Mouse (Mus musculus) myocyte (in vitro differentiated cells): ENCODE measurements around the gene Zfp644.

ENCODE experiments used
- MYOD1 ChIP-seq, 3 experiments: IDR thresholded peaks; one replicate each; pipeline ENCODE4 v1.6.1; 2011; ENCODE audit warnings: control low read depth in 2 of 3, low read depth in 2 of 3, mild to moderate bottlenecking in 2 of 3, moderate library complexity in 1 of 3; ENCODE audit not compliant: insufficient read length in 2 of 3, control insufficient read depth in 1 of 3
- MYOG ChIP-seq, 3 experiments: IDR thresholded peaks; one replicate each; pipeline ENCODE4 v1.6.1; 2011; ENCODE audit warnings: control low read depth in 2 of 3, low read depth in 2 of 3, mild to moderate bottlenecking in 2 of 3; ENCODE audit not compliant: insufficient read length in 2 of 3, control insufficient read depth in 1 of 3, insufficient read depth in 1 of 3
- POLR2A ChIP-seq: IDR thresholded peaks from one replicate; pipeline ENCODE4 v1.6.1; 2011; ENCODE audit warnings: low read depth, mild to moderate bottlenecking, control low read depth, moderate library complexity; ENCODE audit not compliant: insufficient read length
- POLR2AphosphoS2 ChIP-seq: IDR thresholded peaks from one replicate; pipeline ENCODE4 v1.6.1; 2011; ENCODE audit warnings: low read depth, control low read depth; ENCODE audit not compliant: insufficient read length
- TCF12 ChIP-seq: IDR thresholded peaks from one replicate; pipeline ENCODE4 v1.6.1; 2011; ENCODE audit warnings: mild to moderate bottlenecking, control low read depth; ENCODE audit not compliant: poor library complexity, insufficient read depth, severe bottlenecking

DNA sequence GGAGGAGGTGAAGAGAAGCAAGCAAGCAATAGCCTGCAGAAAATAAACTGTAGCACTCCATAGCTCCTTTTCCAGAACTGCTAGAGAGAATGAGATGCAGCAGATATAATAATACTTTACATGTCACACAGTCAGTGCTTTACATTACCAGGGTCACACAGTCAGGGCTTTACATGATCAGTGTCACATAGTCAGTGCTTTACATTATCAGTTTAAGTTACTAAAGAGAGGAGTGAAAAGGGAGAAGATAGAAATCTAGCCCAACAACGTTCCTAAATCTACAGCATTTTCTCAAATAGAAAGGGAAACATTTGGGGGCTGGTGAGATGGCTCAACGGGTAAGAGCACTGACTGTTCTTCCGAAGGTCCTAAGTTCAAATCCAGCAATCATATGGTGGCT is 26.4 kb upstream of the Zfp644 start:
- TF ChIP-seq MYOD1 (IDR thresholded peaks at IDR 0.05; ENCODE audit: control insufficient read depth in 1 of 3, insufficient read length in 2 of 3, low read depth in 2 of 3): no peak
- TF ChIP-seq POLR2A: no peak
- no peak for TF ChIP-seq MYOG (IDR thresholded peaks at IDR 0.05; ENCODE audit: control insufficient read depth in 1 of 3, insufficient read depth in 1 of 3, insufficient read length in 2 of 3, low read depth in 2 of 3)
- no peak for TF ChIP-seq POLR2AphosphoS2
- no peak for TF ChIP-seq TCF12
